Mouse (Mus musculus): ENCODE measurements at regions not wholly inside any gene's neighbourhood (a gene's known extent, or its start where the extent isn't known, plus 50 kb on each side); places are given as distances from the start of the nearest gene placed in this dataset.

- DNase-seq (ENCODE audit: low read depth, low spot score), result no peak
Measured at GRCm38 (mm10) chr8:30946154-30947065, 2482.1 kb upstream of the 5930422O12Rik start.

GRCm38 (mm10) chr8:30952818-30953217, 2475.7 kb upstream of the 5930422O12Rik start:
- DNase-seq (ENCODE audit: low read depth, low spot score), result no peak

GRCm38 (mm10) chr8:30959436-30960180, 2468.9 kb upstream of the 5930422O12Rik start:
- DNase-seq (ENCODE audit: low read depth, low spot score), result no peak

- DNase-seq (ENCODE audit: low read depth, low spot score), result no peak
Measured at GRCm38 (mm10) chr8:30960486-30960885, 2468.0 kb upstream of the 5930422O12Rik start.

GRCm38 (mm10) chr8:30962207-30962606, 2466.3 kb upstream of the 5930422O12Rik start:
- no peak for DNase-seq (ENCODE audit: low read depth, low spot score)

- no peak for DNase-seq (ENCODE audit: low read depth, low spot score)
Measured at GRCm38 (mm10) chr8:30982814-30983213, 2445.7 kb upstream of the 5930422O12Rik start.

GRCm38 (mm10) chr8:30988051-30988450, 2440.5 kb upstream of the 5930422O12Rik start:
- DNase-seq (ENCODE audit: low read depth, low spot score), result no peak

- DNase-seq (ENCODE audit: low read depth, low spot score), result no peak
Measured at GRCm38 (mm10) chr8:30998657-30999056, 2429.9 kb upstream of the 5930422O12Rik start.

- DNase-seq (ENCODE audit: low read depth, low spot score), result no peak
Measured at GRCm38 (mm10) chr8:31000120-31000519, 2428.4 kb upstream of the 5930422O12Rik start.

GRCm38 (mm10) chr8:31001980-31002730, 2426.4 kb upstream of the 5930422O12Rik start:
- no peak for DNase-seq (ENCODE audit: low read depth, low spot score)

GRCm38 (mm10) chr8:31008309-31008708, 2420.2 kb upstream of the 5930422O12Rik start:
- DNase-seq (ENCODE audit: low read depth, low spot score), result no peak

GRCm38 (mm10) chr8:31012068-31012467, 2416.4 kb upstream of the 5930422O12Rik start:
- DNase-seq (ENCODE audit: low read depth, low spot score), result no peak

- peak; percentile 41 for DNase-seq (ENCODE audit: low read depth, low spot score)
Measured at GRCm38 (mm10) chr8:31031721-31032591, 2396.6 kb upstream of the 5930422O12Rik start.

GRCm38 (mm10) chr8:31033281-31033680, 2395.2 kb upstream of the 5930422O12Rik start:
- peak; percentile 69 for DNase-seq (ENCODE audit: low read depth, low spot score)

GRCm38 (mm10) chr8:31036892-31037291, 2391.6 kb upstream of the 5930422O12Rik start:
- no peak for DNase-seq (ENCODE audit: low read depth, low spot score)
